Mouse (Mus musculus) lung, embryonic 15.5 days (tissue): Measurements from ENCODE around the gene Rabif. TPM values are rescaled to one million over a fixed set of nuclear protein-coding genes. Genes with fewer than 3 reads are reported as not detected.
"Not testable (repeated sequence)": the region's sequence is repeated elsewhere in the genome, so short reads cannot be mapped to it uniquely, and the experiment has no call there.

ENCODE experiments used
- ATAC-seq: fragments of 200-750 bp; cut with Nextera tagmentation; 2 replicates; pipeline ENCODE4 v1.8.0; 2017; ENCODE audit warnings: moderate number of reproducible peaks, borderline replicate concordance; ENCODE audit not compliant: low FRiP score, low TSS enrichment; ENCODE audit errors: extremely low read depth
- H3K27ac ChIP-seq: fragments of 300-500 bp; sonication (generic); 2 replicates; pipeline ENCODE4 v1.5.1; 2015; ENCODE audit warnings: moderate library complexity, mild to moderate bottlenecking, inconsistent platforms
- H3K27me3 ChIP-seq: fragments of 300-500 bp; sonication (generic); 2 replicates; pipeline ENCODE4 v1.6.1; 2015; ENCODE audit warnings: inconsistent platforms
- H3K36me3 ChIP-seq: fragments of 300-500 bp; sonication (generic); 2 replicates; pipeline ENCODE4 v1.6.1; 2015; ENCODE audit warnings: inconsistent platforms
- H3K4me1 ChIP-seq: fragments of 300-500 bp; sonication (generic); 2 replicates; pipeline ENCODE4 v1.6.1; 2015; ENCODE audit warnings: inconsistent platforms
- H3K4me2 ChIP-seq: fragments of 300-500 bp; sonication (generic); 2 replicates; pipeline ENCODE4 v1.6.1; 2015; ENCODE audit warnings: inconsistent platforms, mild to moderate bottlenecking, moderate library complexity
- H3K4me3 ChIP-seq: fragments of 300-500 bp; sonication (generic); 2 replicates; pipeline ENCODE4 v1.5.1; 2015; ENCODE audit warnings: mild to moderate bottlenecking, inconsistent platforms
- H3K9ac ChIP-seq: fragments of 300-500 bp; sonication (generic); 2 replicates; pipeline ENCODE4 v1.6.1; 2015; ENCODE audit warnings: inconsistent platforms
- H3K9me3 ChIP-seq: fragments of 300-500 bp; sonication (generic); 2 replicates; pipeline ENCODE4 v1.6.1; 2016; ENCODE audit warnings: inconsistent platforms
- WGBS: fragments of 180-500 bp; shearing (Covaris S2); methylation state at CpG from one replicate; pipeline ENCODE4 v1.1.7; 2015; 5-methylcytosine and 5-hydroxymethylcytosine counted together
- polyA plus RNA-seq: library from polyadenylated mRNA; unstranded; fragments of >200 nt; fragmentation: Nextera tagmentation; extraction: Ambion mirVana; gene quantifications from 2 replicates; pipeline ENCODE4 v1.2.1, GENCODE M21; 2015

Gene Rabif
- 34.8 and 39.0 TPM in 2 replicates for polyA plus RNA-seq

- H3K27ac ChIP-seq: peak within 1 kb of the TSS; percentile 95
- H3K9me3 ChIP-seq: no peaks in the 10 kb centered on the region
- peaks cover 15% of the 10 kb centered on the region for H3K4me1 ChIP-seq
- H3K27me3 ChIP-seq: no peaks in the 10 kb centered on the region
- 0% methylated on average over 58 of the region's 58 CpGs for WGBS
- H3K4me2 ChIP-seq: peak within 1 kb of the TSS; percentile 68
- peak within 1 kb of the TSS; percentile 65 for H3K9ac ChIP-seq
- H3K4me3 ChIP-seq: peak within 1 kb of the TSS; percentile 83
- ATAC-seq: peak; percentile 98
- peaks cover 12% of the 10 kb centered on the region; the same call in 1 of the 2 replicates for H3K36me3 ChIP-seq
Measured at GRCm38 (mm10) chr1:134494428-134495215, at the start of gene Rabif. TSS of gene Rabif (plus strand) at chr1:134494648.

DNA sequence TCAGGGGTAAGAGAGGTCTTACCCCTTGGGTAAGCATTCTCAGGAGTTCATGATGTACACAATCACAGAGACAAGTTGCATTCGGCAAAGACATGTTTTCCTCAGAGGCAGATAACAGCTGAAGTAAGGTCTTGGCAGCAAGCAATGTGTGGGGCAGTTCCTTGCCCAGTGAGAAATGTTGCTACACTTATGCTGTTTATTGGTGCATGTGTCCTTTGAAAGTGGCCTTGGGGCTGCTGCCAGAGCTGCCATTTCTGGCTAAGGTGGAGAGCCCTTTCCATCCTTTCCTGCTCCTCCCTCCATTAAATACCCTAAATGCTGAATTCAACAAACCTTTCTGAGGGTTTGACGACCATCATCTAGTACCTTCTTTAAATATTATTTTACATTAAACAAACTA is 49.0 kb upstream of the Rabif start:
- Histone ChIP-seq H3K9ac (no peak overlapping the region), H3K4me1 (no peaks in the 10 kb centered on the region), H3K27me3 (no peaks in the 10 kb centered on the region), H3K4me2 (no peak overlapping the region), H3K4me3 (no peak overlapping the region), H3K27ac (no peak overlapping the region), H3K36me3 (no peaks in the 10 kb centered on the region), H3K9me3 (no peaks in the 10 kb centered on the region)
- no peak for ATAC-seq
- 74% methylated on average over 2 of the region's 2 CpGs for WGBS

DNA sequence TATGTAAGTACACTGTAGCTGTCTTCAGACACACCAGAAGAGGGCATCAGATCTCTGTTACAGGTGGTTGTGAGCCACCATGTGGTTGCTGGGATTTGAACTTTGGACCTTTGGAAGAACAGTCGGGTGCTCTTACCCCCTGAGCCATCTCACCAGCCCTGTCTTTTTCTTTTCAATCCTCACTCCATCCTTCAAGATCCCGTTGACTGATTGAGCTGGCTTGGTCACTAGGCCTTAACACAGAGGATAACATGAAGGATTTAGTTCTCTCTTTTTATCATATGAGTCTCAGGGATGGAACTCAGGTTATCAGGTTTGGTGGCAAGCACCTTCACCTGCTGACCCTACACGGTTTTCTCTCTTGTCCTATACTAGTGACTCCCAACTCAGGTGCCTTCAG is 45.9 kb upstream of the Rabif start:
- WGBS: 59% methylated on average over 3 of the region's 3 CpGs
- not testable (repeated sequence) for ATAC-seq, H3K9me3 ChIP-seq, H3K4me1 ChIP-seq, H3K27ac ChIP-seq, H3K36me3 ChIP-seq, H3K9ac ChIP-seq, H3K27me3 ChIP-seq, H3K4me2 ChIP-seq, H3K4me3 ChIP-seq

DNA sequence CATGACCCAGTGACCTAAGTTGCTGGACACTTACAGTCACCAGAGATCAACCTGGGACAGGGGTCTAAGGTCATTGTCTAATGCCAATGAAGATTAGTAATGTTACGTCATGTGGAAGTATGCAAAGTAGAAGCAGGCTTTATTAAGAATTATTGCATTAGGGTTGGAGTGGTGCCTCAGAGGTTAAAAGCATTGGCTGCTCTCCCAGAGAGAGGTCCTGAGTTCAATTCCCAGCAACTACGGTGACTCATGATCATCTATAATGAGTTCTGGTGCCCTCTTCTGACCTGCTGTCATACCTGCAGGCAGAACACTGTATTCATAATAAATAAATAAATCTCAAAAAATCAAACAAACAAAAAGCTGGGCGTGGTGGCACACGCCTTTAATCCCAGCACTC is 44.2 kb upstream of the Rabif start:
- Histone ChIP-seq H3K4me2 (no peak overlapping the region), H3K27ac (no peak overlapping the region), H3K9me3 (no peaks in the 10 kb centered on the region), H3K36me3 (no peaks in the 10 kb centered on the region), H3K27me3 (no peaks in the 10 kb centered on the region), H3K4me1 (no peaks in the 10 kb centered on the region), H3K9ac (no peak overlapping the region), H3K4me3 (no peak overlapping the region)
- ATAC-seq: no peak
- 72% methylated on average over 4 of the region's 4 CpGs for WGBS

DNA sequence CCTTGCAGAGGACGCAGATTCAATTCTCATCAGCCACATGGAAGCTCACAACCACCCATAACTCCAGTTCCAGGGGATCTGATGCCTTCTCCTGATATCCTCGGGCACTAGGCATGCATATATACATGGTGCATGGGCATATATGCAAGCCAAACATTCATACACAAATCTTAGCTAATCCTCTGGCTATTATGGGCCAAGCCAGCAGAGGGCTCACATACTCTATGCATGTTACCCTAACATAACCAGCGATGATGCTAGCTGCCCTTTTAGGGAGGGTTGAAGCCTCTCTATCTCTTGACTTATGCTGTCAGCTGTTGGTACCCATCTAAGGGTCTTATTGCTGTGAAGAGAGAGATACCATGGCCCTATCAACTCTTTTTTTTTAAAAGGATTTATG is 43.5 kb upstream of the Rabif start:
- Histone ChIP-seq H3K27me3 (no peaks in the 10 kb centered on the region), H3K9ac (no peak overlapping the region), H3K4me1 (peaks cover 1% of the 10 kb centered on the region), H3K9me3 (no peaks in the 10 kb centered on the region), H3K36me3 (no peaks in the 10 kb centered on the region), H3K4me2 (no peak overlapping the region), H3K4me3 (no peak overlapping the region), H3K27ac (no peak overlapping the region)
- 38% methylated on average over 3 of the region's 3 CpGs for WGBS
- ATAC-seq: no peak

DNA sequence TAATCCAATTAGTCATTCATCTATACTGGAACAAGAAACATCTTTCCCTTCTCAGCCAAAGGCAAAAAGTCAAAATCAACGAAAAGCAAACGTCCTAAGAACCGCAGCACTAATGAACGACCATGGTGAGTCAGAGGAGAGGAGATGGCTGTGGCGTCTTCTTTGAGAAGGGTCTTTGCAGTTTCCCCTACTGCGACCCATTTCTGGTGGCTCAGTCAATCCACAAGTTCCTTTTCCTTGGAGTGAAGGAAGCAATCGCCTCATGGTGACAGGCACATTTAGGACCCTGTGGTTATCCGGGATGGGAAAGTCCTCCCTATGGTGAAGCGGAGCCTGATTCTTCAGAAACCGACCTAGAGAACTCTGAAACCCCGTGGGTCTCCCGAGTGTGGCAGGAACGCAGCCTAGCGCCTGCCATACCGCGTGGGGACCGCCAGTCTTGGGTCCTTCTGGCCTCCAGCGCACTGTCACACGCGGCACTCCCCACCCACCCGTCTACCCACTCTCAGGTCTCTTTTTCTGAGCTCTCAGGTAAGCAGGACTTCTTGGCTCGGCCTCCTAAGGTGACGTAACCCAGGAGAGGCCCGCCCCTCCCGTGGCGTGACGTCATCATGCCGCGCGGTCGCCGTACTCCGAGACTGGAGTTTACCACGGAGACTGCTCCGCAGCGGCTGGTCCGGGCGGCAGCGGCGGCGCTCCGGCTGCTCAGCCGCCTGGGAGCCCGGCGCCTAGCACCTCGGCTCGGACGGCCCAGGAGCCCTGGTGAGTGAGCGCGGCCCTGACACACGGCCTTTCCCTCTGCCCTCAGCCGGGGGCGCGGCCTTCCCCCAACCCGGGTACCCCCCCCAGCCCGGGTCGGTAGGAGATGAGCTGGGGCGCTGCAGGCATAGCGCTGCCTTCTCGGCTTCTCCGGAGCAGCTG is 39.3 kb upstream of the Rabif start, which contains the start of gene Klhl12:
Klhl12 (plus strand) TSS at position 628 of the 921 bp plus-strand sequence.
- Histone ChIP-seq H3K4me1 (peaks cover 7% of the 10 kb centered on the region), H3K4me2 (peak within 1 kb of the TSS; percentile 89), H3K9ac (peak within 1 kb of the TSS; percentile 92), H3K27ac (peak within 1 kb of the TSS; percentile 57), H3K4me3 (peak within 1 kb of the TSS; percentile 87), H3K27me3 (no peaks in the 10 kb centered on the region), H3K9me3 (no peaks in the 10 kb centered on the region), H3K36me3 (peaks cover 9% of the 10 kb centered on the region)
- WGBS: under 1% methylated on average over 61 of the region's 61 CpGs
- peak; percentile 92 for ATAC-seq

- Histone ChIP-seq H3K9me3 (no peaks in the 10 kb centered on the region), H3K36me3 (peaks cover 14% of the 10 kb centered on the region), H3K9ac (peak overlapping the region; percentile 92), H3K4me3 (peak overlapping the region; percentile 87), H3K27me3 (no peaks in the 10 kb centered on the region), H3K4me1 (peaks cover 7% of the 10 kb centered on the region), H3K4me2 (peak overlapping the region; percentile 89), H3K27ac (no peak overlapping the region)
- no peak for ATAC-seq
- 16% methylated on average over 5 of the region's 5 CpGs for WGBS
Measured at GRCm38 (mm10) chr1:134456060-134456459, 38.4 kb upstream of the Rabif start.

GRCm38 (mm10) chr1:134458139-134458727 is 36.2 kb upstream of the Rabif start:
- H3K4me2 ChIP-seq: no peak overlapping the region
- H3K27me3 ChIP-seq: no peaks in the 10 kb centered on the region
- H3K4me1 ChIP-seq: peaks cover 7% of the 10 kb centered on the region
- no peak overlapping the region for H3K27ac ChIP-seq
- H3K9ac ChIP-seq: no peak overlapping the region
- H3K4me3 ChIP-seq: no peak overlapping the region
- WGBS: 93% methylated on average over 7 of the region's 7 CpGs
- no peaks in the 10 kb centered on the region for H3K9me3 ChIP-seq
- no peak for ATAC-seq
- peaks cover 27% of the 10 kb centered on the region for H3K36me3 ChIP-seq

DNA sequence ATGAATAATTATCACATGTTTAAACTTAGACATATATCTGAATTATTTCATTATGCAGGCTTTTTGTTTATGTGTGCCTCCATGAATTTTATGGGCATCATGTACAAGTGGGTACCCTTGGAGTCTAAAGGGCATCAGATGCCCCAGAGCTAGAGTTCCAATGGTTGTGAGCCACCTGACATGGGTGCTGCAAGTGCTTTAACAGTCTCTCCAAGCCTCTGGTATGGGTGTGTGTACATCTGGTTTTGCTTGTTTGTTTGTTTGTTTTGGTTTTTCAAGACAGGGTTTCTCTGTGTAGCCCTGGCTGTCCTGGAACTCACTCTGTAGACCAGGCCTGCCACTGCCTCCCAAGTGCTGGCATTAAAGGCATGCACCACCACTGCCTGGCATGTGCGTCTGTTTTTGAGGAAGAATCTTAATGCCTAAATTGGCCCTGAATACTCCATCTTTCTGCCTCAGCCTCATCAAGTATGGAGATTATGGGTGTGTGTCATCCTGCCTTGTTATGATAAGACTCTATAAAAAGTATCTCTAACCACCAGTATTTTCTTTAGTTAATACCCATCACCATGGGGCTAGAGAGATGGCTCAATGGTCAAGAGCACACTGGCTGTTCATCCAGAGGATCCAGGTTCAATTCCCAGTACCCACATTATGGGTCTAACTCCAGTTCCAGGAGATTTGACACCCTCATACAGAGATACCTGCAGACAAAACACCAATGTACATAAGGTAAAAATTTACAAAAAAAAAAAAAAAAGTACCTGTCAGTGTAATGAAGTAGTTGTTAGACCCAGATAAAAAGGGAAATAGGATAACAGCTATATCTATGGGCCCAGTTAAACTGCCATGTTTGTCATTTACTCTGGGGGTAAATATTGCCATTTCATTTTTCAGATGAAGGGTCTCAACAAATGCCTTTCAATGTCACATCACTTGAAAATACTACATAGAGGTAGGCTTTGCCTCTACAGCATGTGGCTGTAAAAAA is 33.9 kb upstream of the Rabif start:
- 84% methylated on average over 1 of the region's 1 CpGs for WGBS
- peaks cover 7% of the 10 kb centered on the region for H3K4me1 ChIP-seq
- no peak overlapping the region for H3K9ac ChIP-seq
- peaks cover 42% of the 10 kb centered on the region for H3K36me3 ChIP-seq
- no peak overlapping the region for H3K4me2 ChIP-seq
- H3K27ac ChIP-seq: no peak overlapping the region
- no peaks in the 10 kb centered on the region for H3K27me3 ChIP-seq
- no peak for ATAC-seq
- no peak overlapping the region for H3K4me3 ChIP-seq
- no peaks in the 10 kb centered on the region for H3K9me3 ChIP-seq

DNA sequence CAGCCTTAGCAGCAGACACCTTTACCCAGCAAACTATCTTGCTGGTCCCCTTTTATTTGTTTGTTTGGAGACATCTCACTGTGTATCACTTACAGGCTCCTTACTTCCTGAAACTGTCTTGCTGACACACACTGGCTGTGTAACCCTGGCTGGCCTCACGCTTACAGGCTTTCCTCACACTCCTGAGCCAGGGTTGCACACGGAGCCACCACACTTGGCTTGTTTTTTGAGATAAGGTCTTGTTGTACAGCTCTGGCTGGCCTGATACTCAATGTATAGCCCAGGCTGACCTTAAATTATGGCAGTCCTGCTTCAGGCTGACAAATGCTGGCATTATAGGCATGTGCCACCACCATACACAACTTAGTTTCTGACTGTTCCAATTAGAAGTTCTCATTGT is 9.8 kb upstream of the Rabif start:
- Histone ChIP-seq H3K36me3 (peaks cover 60% of the 10 kb centered on the region), H3K4me1 (no peaks in the 10 kb centered on the region), H3K4me3 (no peak overlapping the region), H3K9ac (no peak overlapping the region), H3K27me3 (no peaks in the 10 kb centered on the region), H3K27ac (no peak overlapping the region), H3K9me3 (no peaks in the 10 kb centered on the region), H3K4me2 (no peak overlapping the region)
- WGBS: 90% methylated on average over 2 of the region's 2 CpGs
- no peak for ATAC-seq
